Mouse (Mus musculus) intestine, embryonic 14.5 days (tissue): ENCODE results near the gene Stam2. TPM values are rescaled to one million over a fixed set of nuclear protein-coding genes. Genes with fewer than 3 reads are reported as not detected.
A peak's percentile ranks its signal among the peaks of the same experiment; 100 is the strongest.

Experiments used
- ATAC-seq: fragments of 200-750 bp; cut with Nextera tagmentation; replicated peaks from 2 replicates; pipeline ENCODE4 v1.8.0; 2017; ENCODE audit warnings: low read depth, moderate number of reproducible peaks, moderate TSS enrichment, moderate library complexity; ENCODE audit not compliant: low FRiP score, low TSS enrichment
- DNase-seq: peaks from one replicate; pipeline ENCODE4 v3.0.0-alpha.2; 2018; ENCODE audit warnings: low spot score
- H3K27ac ChIP-seq: fragments of 300-500 bp; sonication (generic); 2 replicates; pipeline ENCODE4 v1.5.1; 2014; ENCODE audit warnings: low read depth, mild to moderate bottlenecking, control low read depth
- H3K27me3 ChIP-seq: fragments of 300-500 bp; sonication (generic); replicated peaks from 2 replicates; pipeline ENCODE4 v1.6.1; 2014; ENCODE audit warnings: low read length, control low read depth; ENCODE audit not compliant: control insufficient read depth, insufficient read depth
- H3K36me3 ChIP-seq: fragments of 300-500 bp; sonication (generic); 2 replicates; pipeline ENCODE4 v1.6.1; 2014; ENCODE audit warnings: low read length, control low read depth; ENCODE audit not compliant: control insufficient read depth, insufficient read depth
- H3K4me1 ChIP-seq: fragments of 300-500 bp; sonication (generic); replicated peaks from 2 replicates; pipeline ENCODE4 v1.6.1; 2014; ENCODE audit warnings: low read length, control low read depth, mixed read lengths; ENCODE audit not compliant: control insufficient read depth, insufficient read depth
- H3K4me2 ChIP-seq: fragments of 300-500 bp; sonication (generic); 2 replicates; pipeline ENCODE4 v1.6.1; 2014; ENCODE audit warnings: low read length
- H3K4me3 ChIP-seq: fragments of 300-500 bp; sonication (generic); 2 replicates; pipeline ENCODE4 v1.5.1; 2014; ENCODE audit warnings: low read depth, low read length, control low read depth, mixed read lengths
- H3K9ac ChIP-seq: fragments of 300-500 bp; sonication (generic); 2 replicates; pipeline ENCODE4 v1.6.1; 2014; ENCODE audit warnings: mild to moderate bottlenecking, low read length
- H3K9me3 ChIP-seq: fragments of 300-500 bp; sonication (generic); 2 replicates; pipeline ENCODE4 v1.6.1; 2016; ENCODE audit warnings: low read length, control low read depth; ENCODE audit not compliant: control insufficient read depth
- WGBS: fragments of 180-500 bp; shearing (Covaris S2); extraction: QIAGEN DNeasy Blood & Tissue Kit; methylation state at CpG from one replicate; pipeline ENCODE4 v1.1.7; 2014; 5-methylcytosine and 5-hydroxymethylcytosine counted together
- polyA plus RNA-seq: library from polyadenylated mRNA; unstranded; fragments of >200 nt; fragmentation: Nextera tagmentation; extraction: Ambion mirVana; gene quantifications from 2 replicates; pipeline ENCODE4 v1.2.1, GENCODE M21; 2014

Gene Stam2
- polyA plus RNA-seq, 1 experiment from 2014 or later: 33.2 TPM

DNA sequence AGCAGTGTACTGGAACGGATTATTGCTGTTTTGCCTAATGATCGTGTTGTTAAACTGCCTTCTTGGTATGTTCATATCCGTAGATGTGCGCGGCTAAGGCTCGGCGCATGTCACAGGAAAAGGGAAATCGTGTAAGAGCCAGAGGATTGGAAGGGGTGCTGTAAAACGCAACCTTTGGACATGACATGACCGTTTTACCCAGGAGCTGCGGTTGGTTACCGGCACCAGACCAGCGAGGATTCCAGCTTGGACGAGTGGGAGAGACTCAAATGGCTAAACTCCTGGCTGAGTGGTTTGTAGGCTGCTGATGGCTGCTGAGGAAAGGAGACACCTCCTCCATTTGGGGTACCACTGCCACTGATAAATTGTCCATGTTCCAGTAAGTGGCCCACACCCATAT, 21.8 kb upstream of the Stam2 start:
- 85% methylated on average over 14 of the region's 14 CpGs for WGBS
- H3K9me3 ChIP-seq: no peaks in the 10 kb centered on the region
- H3K27ac ChIP-seq: no peak overlapping the region
- H3K4me3 ChIP-seq: no peak overlapping the region
- DNase-seq (no peak), ATAC-seq (no peak)
- H3K4me1 ChIP-seq: no peaks in the 10 kb centered on the region
- no peak overlapping the region for H3K4me2 ChIP-seq
- no peak overlapping the region for H3K9ac ChIP-seq
- no peaks in the 10 kb centered on the region for H3K27me3 ChIP-seq
- H3K36me3 ChIP-seq: no peaks in the 10 kb centered on the region

DNA sequence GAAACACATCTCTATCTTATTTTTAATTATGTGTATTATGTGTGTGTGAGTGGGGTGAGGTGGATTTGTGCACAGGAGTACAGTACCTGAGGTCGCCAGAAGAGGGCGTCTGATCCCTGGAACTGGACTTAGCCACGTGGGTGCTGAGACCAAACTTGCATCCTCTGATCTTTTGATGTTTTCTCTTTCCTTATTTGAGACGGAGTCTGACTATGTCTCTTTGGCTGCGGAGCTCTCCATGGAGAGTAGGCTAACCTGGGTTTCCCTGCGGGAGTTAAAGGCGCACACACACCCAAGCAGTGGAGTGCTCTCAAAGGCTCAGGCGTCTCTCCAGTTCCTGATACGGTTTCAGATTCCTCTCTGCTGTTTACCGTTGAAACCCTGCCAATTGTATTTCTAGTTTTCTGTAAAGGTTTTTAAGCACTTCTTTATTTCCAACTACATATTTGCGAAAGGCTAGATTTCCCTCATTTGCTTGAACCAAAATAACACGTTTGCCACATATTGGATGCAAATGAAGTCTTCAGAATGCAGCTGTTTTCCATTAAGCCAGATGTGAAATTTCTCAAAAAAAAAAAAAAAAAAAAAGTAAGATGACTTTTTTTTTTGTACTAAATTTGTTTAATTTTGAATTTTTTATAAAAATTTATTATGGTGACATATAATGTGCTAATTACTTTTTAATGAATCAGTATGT, 21.1 kb upstream of the Stam2 start:
- no peak overlapping the region for H3K27ac ChIP-seq
- ATAC-seq (peak; percentile 80), DNase-seq (peak; percentile 91)
- 18% methylated on average over 12 of the region's 12 CpGs for WGBS
- no peaks in the 10 kb centered on the region for H3K4me1 ChIP-seq
- H3K4me3 ChIP-seq: peak overlapping the region; percentile 10; the same call in 1 of the 2 replicates
- no peaks in the 10 kb centered on the region for H3K9me3 ChIP-seq
- H3K27me3 ChIP-seq: no peaks in the 10 kb centered on the region
- no peaks in the 10 kb centered on the region for H3K36me3 ChIP-seq
- H3K4me2 ChIP-seq: peak overlapping the region; percentile 46
- no peak overlapping the region for H3K9ac ChIP-seq

DNA sequence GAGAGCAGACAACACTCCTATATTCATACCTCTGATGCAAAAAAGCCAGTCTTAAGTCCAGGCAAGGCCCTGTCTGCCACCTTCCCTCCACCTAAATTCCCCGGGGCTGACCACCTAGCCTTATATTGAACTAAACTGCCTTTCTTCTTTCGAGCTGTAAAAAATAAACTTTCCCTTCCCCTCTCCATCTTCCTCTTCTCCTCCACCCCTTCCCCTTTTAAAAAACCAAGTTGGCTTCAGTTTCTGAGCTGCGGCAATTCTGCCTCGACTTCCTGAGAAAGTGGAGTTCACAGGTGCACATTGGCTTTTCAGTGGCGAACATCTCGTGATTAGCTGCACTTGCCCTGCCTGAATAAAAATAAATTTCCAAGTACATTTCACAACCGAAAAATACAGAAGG, 20.4 kb upstream of the Stam2 start:
- no peaks in the 10 kb centered on the region for H3K4me1 ChIP-seq
- WGBS: 65% methylated on average over 7 of the region's 7 CpGs
- H3K9ac ChIP-seq: no peak overlapping the region
- H3K36me3 ChIP-seq: no peaks in the 10 kb centered on the region
- no peak for ATAC-seq
- H3K4me2 ChIP-seq: no peak overlapping the region
- H3K27ac ChIP-seq: no peak overlapping the region
- H3K4me3 ChIP-seq: no peak overlapping the region
- H3K9me3 ChIP-seq: no peaks in the 10 kb centered on the region
- no peak for DNase-seq
- H3K27me3 ChIP-seq: no peaks in the 10 kb centered on the region

DNA sequence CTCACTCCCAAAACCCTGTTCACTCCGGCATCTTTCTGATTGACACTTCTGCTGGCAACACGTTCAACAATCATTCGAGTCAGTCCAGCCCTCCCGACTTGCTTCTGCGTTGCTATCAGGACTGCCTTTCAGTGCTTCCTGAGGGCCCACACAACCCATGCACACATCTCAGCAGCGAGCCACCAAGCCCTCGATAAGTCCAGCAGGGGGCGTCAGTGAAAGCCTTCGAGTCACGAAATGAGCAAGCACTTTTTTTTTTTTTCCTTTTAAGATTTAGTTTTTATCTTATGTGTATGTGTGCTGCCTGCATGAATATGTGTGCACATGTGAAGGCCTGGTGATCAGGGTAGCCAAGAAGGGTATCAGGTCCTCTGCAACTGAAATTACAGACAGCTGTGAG, 16.5 kb upstream of the Stam2 start:
- no peaks in the 10 kb centered on the region for H3K4me1 ChIP-seq
- WGBS: 28% methylated on average over 10 of the region's 10 CpGs
- no peak for ATAC-seq
- peak; percentile 73 for DNase-seq
- H3K4me3 ChIP-seq: no peak overlapping the region
- no peak overlapping the region for H3K27ac ChIP-seq
- H3K4me2 ChIP-seq: no peak overlapping the region
- H3K9me3 ChIP-seq: no peaks in the 10 kb centered on the region
- H3K36me3 ChIP-seq: no peaks in the 10 kb centered on the region
- H3K27me3 ChIP-seq: no peaks in the 10 kb centered on the region
- no peak overlapping the region for H3K9ac ChIP-seq

DNA sequence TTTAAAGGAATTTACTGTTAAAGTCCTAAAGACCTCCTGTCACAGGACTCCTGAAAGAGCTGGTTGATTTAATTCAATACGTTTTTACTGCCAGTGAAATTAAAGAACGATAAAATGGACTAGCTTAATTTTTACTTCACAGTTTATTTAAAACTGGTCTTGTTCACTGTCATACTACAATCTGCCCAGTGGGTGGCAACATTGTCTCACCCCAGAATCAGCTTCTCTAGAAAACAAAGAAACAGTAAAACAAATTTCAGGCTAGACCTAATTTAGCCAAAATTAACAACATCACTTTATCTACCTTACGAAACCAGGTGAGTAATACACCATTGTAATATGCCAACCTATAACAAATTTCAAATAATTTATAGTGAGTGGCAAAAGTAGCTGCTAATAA, 14.6 kb upstream of the Stam2 start:
- no peaks in the 10 kb centered on the region for H3K4me1 ChIP-seq
- H3K9me3 ChIP-seq: no peaks in the 10 kb centered on the region
- no peaks in the 10 kb centered on the region for H3K27me3 ChIP-seq
- H3K4me3 ChIP-seq: no peak overlapping the region
- ATAC-seq: no peak
- 23% methylated on average over 3 of the region's 3 CpGs for WGBS
- H3K27ac ChIP-seq: no peak overlapping the region
- no peak overlapping the region for H3K9ac ChIP-seq
- no peaks in the 10 kb centered on the region for H3K36me3 ChIP-seq
- H3K4me2 ChIP-seq: no peak overlapping the region
- no peak for DNase-seq

DNA sequence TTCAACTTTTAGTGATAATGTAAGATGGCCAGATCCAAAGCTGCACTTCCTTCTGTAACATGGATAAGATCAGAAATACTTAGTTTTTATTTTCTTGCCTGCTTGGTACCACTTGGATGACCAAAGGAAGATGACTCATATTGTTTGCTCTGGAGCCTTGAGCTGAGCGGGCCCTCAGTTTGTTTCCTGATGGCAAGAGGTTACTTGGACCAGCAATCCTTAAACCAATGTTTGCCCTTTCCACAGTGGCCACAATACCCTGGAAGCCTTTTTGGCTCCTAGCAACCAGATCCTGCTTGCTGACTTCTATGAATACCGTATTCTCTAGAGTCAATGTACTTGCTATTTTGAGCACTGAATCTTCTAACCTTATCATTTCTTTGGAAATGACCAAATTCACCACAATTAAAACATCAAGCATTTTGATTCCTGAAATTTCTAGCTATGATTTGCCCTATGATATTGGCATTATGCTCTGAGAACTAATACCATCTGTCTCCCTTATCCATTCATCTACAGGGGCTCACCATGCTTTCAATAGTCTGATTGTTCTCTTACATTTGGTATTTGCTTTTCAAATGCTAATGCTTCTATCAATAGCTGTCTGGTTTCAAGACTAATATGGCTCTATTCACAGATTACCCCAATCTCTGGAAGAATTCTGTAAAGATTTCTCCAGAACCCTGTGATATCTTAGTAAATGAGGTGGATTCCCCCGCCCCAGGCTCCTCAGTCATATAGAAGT, 11.7 kb upstream of the Stam2 start:
- Histone ChIP-seq H3K4me2 (no peak overlapping the region), H3K9ac (no peak overlapping the region), H3K4me1 (no peaks in the 10 kb centered on the region), H3K27ac (no peak overlapping the region), H3K27me3 (no peaks in the 10 kb centered on the region), H3K9me3 (no peaks in the 10 kb centered on the region), H3K4me3 (no peak overlapping the region), H3K36me3 (no peaks in the 10 kb centered on the region)
- DNase-seq (no peak), ATAC-seq (no peak)
- 79% methylated on average over 3 of the region's 3 CpGs for WGBS

DNA sequence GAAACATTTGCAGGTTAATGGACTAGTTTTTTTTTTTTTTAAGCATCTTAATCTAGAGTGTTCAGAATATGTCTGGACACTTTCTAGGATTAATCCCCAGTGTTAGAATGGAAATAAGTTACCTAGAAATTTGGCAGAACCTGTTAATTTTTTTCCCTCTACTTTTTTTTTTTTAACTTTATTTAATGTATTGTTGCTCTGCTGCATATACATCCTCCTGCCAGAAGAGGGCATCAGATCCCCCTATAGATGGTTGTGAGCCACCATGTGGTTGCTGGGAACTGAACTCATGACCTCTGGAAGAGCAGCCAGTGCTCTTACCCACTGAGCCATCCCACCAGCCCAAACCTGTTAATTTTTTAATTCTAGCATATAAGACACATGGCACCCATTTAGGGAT, 2.0 kb upstream of the Stam2 start:
- H3K4me1 ChIP-seq: no peaks in the 10 kb centered on the region
- H3K9ac ChIP-seq: no peak overlapping the region
- no peak for DNase-seq
- no peaks in the 10 kb centered on the region for H3K36me3 ChIP-seq
- H3K27me3 ChIP-seq: no peaks in the 10 kb centered on the region
- no peaks in the 10 kb centered on the region for H3K9me3 ChIP-seq
- no peak overlapping the region for H3K4me2 ChIP-seq
- no peak overlapping the region for H3K4me3 ChIP-seq
- ATAC-seq: no peak
- H3K27ac ChIP-seq: no peak overlapping the region

DNA sequence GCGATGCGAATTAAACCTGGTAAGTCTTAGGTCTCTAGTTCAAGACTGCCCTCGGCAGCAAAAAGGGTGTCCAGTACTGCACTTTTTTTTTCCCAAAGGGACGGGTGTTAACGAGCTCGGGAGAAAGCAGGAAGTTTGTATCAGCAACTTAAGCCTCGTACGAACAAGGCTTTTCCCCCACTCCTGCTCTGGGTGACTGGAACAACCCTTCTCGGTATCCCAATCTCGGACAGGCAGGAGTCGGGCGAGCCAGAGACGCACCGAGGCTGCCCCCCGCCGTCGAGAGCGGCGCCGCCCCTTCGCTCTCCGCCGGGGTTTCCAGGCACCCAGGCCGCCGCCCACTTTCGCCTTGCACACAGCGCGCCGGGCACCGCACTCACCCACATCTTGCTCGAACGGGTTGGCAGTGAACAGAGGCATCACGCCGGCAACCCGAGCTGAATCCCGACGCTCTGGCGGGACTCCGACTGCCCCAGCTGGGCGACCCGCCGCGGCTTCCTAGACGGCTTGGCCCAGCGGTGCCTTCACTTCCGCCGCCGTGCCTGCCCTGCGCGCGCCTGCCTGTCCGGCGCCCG, 313 bp downstream of the Stam2 start:
- no peaks in the 10 kb centered on the region for H3K4me1 ChIP-seq
- no peaks in the 10 kb centered on the region for H3K27me3 ChIP-seq
- peak overlapping the region; percentile 89 for H3K4me3 ChIP-seq
- peak overlapping the region; percentile 96 for H3K27ac ChIP-seq
- no peaks in the 10 kb centered on the region for H3K36me3 ChIP-seq
- under 1% methylated on average over 52 of the region's 54 CpGs for WGBS
- DNase-seq: no peak
- H3K9ac ChIP-seq: peak overlapping the region; percentile 94
- H3K9me3 ChIP-seq: no peaks in the 10 kb centered on the region
- ATAC-seq: peak; percentile 90
- H3K4me2 ChIP-seq: peak overlapping the region; percentile 78
